Mouse (Mus musculus): ENCODE measurements at regions not wholly inside any gene's neighbourhood (a gene's known extent, or its start where the extent isn't known, plus 50 kb on each side); places are given as distances from the start of the nearest gene placed in this dataset.
"Not testable (repeated sequence)": the region's sequence is repeated elsewhere in the genome, so short reads cannot be mapped to it uniquely, and the experiment has no call there.

GRCm38 (mm10) chr8:103664796-103665195, 436.6 kb upstream of the Cdh5 start:
- DNase-seq: no peak

GRCm38 (mm10) chr8:103686233-103686632, 415.2 kb upstream of the Cdh5 start:
- not testable (repeated sequence) for DNase-seq

- DNase-seq: no peak
These were observed 411.0 kb upstream of the Cdh5 start for GRCm38 (mm10) chr8:103690438-103690837.

GRCm38 (mm10) chr8:103693531-103693930, 407.9 kb upstream of the Cdh5 start:
- DNase-seq: no peak

GRCm38 (mm10) chr8:103694331-103694891, 407.0 kb upstream of the Cdh5 start:
- peak; percentile 47 for DNase-seq

- no peak for DNase-seq
These were observed 402.4 kb upstream of the Cdh5 start for GRCm38 (mm10) chr8:103699016-103699520.

GRCm38 (mm10) chr8:103702236-103702635, 399.2 kb upstream of the Cdh5 start:
- DNase-seq: peak; percentile 11

GRCm38 (mm10) chr8:103706084-103706483, 395.3 kb upstream of the Cdh5 start:
- DNase-seq: no peak

- not testable (repeated sequence) for DNase-seq
These were observed 390.6 kb upstream of the Cdh5 start for GRCm38 (mm10) chr8:103710871-103711270.

- DNase-seq: no peak
These were observed 383.7 kb upstream of the Cdh5 start for GRCm38 (mm10) chr8:103717723-103718122.

- no peak for DNase-seq
These were observed 368.0 kb upstream of the Cdh5 start for GRCm38 (mm10) chr8:103733466-103733865.

GRCm38 (mm10) chr8:103738330-103738729, 363.1 kb upstream of the Cdh5 start:
- DNase-seq: no peak

GRCm38 (mm10) chr8:103741395-103741794, 360.0 kb upstream of the Cdh5 start:
- DNase-seq: no peak

GRCm38 (mm10) chr8:103748734-103749133, 352.7 kb upstream of the Cdh5 start:
- DNase-seq: no peak

- peak; percentile 36 for DNase-seq
These were observed 350.9 kb upstream of the Cdh5 start for GRCm38 (mm10) chr8:103750278-103751097.

GRCm38 (mm10) chr8:103751161-103751560, 350.3 kb upstream of the Cdh5 start:
- no peak for DNase-seq

- DNase-seq: no peak
These were observed 337.6 kb upstream of the Cdh5 start for GRCm38 (mm10) chr8:103763821-103764220.

GRCm38 (mm10) chr8:103779658-103780057, 321.8 kb upstream of the Cdh5 start:
- no peak for DNase-seq

- no peak for DNase-seq
These were observed 313.1 kb upstream of the Cdh5 start for GRCm38 (mm10) chr8:103788308-103788707.

- DNase-seq: no peak
These were observed 308.1 kb upstream of the Cdh5 start for GRCm38 (mm10) chr8:103793331-103793730.

- not testable (repeated sequence) for DNase-seq
These were observed 302.8 kb upstream of the Cdh5 start for GRCm38 (mm10) chr8:103798630-103799029.

GRCm38 (mm10) chr8:103808171-103808570, 293.3 kb upstream of the Cdh5 start:
- DNase-seq: no peak

GRCm38 (mm10) chr8:103808580-103808979, 292.8 kb upstream of the Cdh5 start:
- DNase-seq: peak; percentile 40

- peak; percentile 68 for DNase-seq
These were observed 292.3 kb upstream of the Cdh5 start for GRCm38 (mm10) chr8:103809140-103809539.
